Mouse (Mus musculus) neural tube, embryonic 11.5 days (tissue): ENCODE data around the gene Tdp2. TPM values are rescaled to one million over a fixed set of nuclear protein-coding genes. Genes with fewer than 3 reads are reported as not detected.

ENCODE experiments used
- ATAC-seq: fragments of 200-750 bp; cut with Nextera tagmentation; 2 replicates; pipeline ENCODE4 v1.8.0; 2017; ENCODE audit warnings: moderate number of reproducible peaks, mild to moderate bottlenecking, moderate TSS enrichment, moderate library complexity; ENCODE audit not compliant: insufficient read depth, low FRiP score, low TSS enrichment
- DNase-seq: peaks from one replicate; pipeline ENCODE4 v3.0.0-alpha.2; 2015; ENCODE audit warnings: low spot score
- H3K27ac ChIP-seq: fragments of 300-500 bp; sonication (generic); 2 replicates; pipeline ENCODE4 v1.5.1; 2014; ENCODE audit warnings: low read depth, mild to moderate bottlenecking, low read length
- H3K27me3 ChIP-seq: fragments of 300-500 bp; sonication (generic); 2 replicates; pipeline ENCODE4 v1.6.1; 2014; ENCODE audit warnings: mild to moderate bottlenecking, low read length, mixed read lengths; ENCODE audit not compliant: control insufficient read depth, insufficient read depth
- H3K36me3 ChIP-seq: fragments of 300-500 bp; sonication (generic); 2 replicates; pipeline ENCODE4 v1.6.1; 2014; ENCODE audit warnings: mild to moderate bottlenecking, low read length, moderate library complexity, mixed read lengths; ENCODE audit not compliant: control insufficient read depth, insufficient read depth
- H3K4me1 ChIP-seq: fragments of 300-500 bp; sonication (generic); 2 replicates; pipeline ENCODE4 v1.6.1; 2014; ENCODE audit warnings: low read length, mixed read lengths; ENCODE audit not compliant: control insufficient read depth, insufficient read depth
- H3K4me2 ChIP-seq: fragments of 300-500 bp; sonication (generic); 2 replicates; pipeline ENCODE4 v1.6.1; 2014; ENCODE audit warnings: low read depth, mild to moderate bottlenecking, moderate library complexity
- H3K4me3 ChIP-seq: fragments of 300-500 bp; sonication (generic); 2 replicates; pipeline ENCODE4 v1.5.1; 2014; ENCODE audit warnings: low read depth, low read length
- H3K9ac ChIP-seq: fragments of 300-500 bp; sonication (generic); 2 replicates; pipeline ENCODE4 v1.6.1; 2014; ENCODE audit warnings: mild to moderate bottlenecking, low read length
- H3K9me3 ChIP-seq: fragments of 300-500 bp; sonication (generic); 2 replicates; pipeline ENCODE4 v1.6.1; 2016; ENCODE audit warnings: low read length; ENCODE audit not compliant: control insufficient read depth
- WGBS: fragments of 180-500 bp; shearing (Covaris S2); extraction: QIAGEN DNeasy Blood & Tissue Kit; methylation state at CpG from one replicate; pipeline ENCODE4 v1.1.7; 2014; 5-methylcytosine and 5-hydroxymethylcytosine counted together
- polyA plus RNA-seq: library from polyadenylated mRNA; unstranded; fragments of >200 nt; fragmentation: Nextera tagmentation; extraction: Ambion mirVana; gene quantifications from 2 replicates; pipeline ENCODE4 v1.2.1, GENCODE M21; 2014

Tdp2 gene
- polyA plus RNA-seq: 62.8 and 66.7 TPM in 2 replicates

DNA sequence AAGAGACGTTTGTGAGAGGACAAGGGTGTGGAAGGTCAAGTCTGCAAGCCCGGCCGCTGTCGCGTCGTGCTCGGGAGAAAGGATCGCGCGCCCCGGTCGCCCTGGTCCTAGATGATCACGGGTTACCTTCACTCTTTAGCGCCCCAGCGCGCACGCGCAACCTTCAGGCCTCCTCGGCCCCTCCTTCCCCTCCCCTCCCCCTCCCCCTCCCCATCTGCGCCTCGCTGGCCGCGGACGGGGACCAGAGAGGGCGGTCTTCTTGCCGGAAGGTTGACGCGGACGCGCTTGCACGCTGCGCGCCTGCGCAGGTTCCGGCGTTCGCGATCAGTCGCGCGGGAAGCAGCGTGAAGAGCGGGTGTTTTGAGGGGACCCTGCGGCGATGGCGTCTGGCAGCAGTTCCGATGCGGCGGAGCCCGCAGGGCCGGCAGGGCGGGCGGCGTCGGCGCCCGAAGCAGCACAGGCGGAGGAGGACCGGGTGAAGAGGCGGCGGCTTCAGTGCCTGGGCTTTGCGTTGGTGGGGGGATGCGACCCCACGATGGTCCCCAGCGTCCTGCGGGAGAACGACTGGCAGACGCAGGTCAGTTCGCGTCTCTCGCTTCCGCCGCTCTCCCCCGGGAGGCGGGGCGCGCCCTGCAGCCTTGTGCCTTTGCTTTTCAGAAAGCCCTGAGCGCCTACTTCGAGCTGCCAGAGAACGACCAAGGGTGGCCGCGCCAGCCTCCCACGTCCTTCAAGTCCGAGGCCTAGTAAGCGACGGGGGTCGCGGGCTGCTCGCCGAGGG is at the start of gene Tdp2, which contains the start of gene Acot13:
Gene Tdp2, plus strand, starts transcription at position 327 of the 778 bp plus-strand sequence.
Gene Acot13, minus strand, starts transcription at position 188 of the 778 bp plus-strand sequence.
- no peaks in the 10 kb centered on the region for H3K36me3 ChIP-seq
- H3K9me3 ChIP-seq: no peaks in the 10 kb centered on the region
- DNase-seq (peak; percentile 99), ATAC-seq (peak; percentile 97)
- H3K27me3 ChIP-seq: no peaks in the 10 kb centered on the region
- peak within 1 kb of the TSS; percentile 89 for H3K27ac ChIP-seq
- H3K4me3 ChIP-seq: peak within 1 kb of the TSS; percentile 91
- peak within 1 kb of the TSS; percentile 93 for H3K9ac ChIP-seq
- peaks cover 8% of the 10 kb centered on the region; the same call in 1 of the 2 replicates for H3K4me1 ChIP-seq
- peak within 1 kb of the TSS; percentile 81 for H3K4me2 ChIP-seq
- under 1% methylated on average over 88 of the region's 90 CpGs for WGBS

DNA sequence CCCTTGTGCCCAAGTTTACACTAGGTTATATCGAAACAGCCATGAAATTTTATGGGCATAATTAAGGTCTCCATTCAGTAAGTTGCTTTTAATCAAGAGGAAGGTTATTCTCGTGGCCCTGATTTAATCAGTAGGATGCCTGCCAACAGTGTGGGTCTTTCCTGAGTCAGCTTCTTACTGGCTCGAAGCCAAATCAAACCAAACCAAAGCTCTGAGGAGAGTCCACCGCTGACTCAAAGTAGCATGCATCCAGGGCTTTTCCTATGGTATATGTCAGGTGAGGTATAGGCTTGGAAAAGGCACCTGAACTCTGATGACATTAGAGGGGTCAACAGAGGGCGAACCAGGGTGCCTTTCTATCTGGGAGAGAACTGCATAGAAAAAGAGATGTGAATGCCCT is 49.6 kb upstream of the Tdp2 start:
- Histone ChIP-seq H3K4me3 (no peak overlapping the region), H3K4me1 (no peaks in the 10 kb centered on the region), H3K27me3 (no peaks in the 10 kb centered on the region), H3K36me3 (no peaks in the 10 kb centered on the region), H3K27ac (no peak overlapping the region), H3K9ac (no peak overlapping the region), H3K9me3 (no peaks in the 10 kb centered on the region), H3K4me2 (no peak overlapping the region)
- ATAC-seq (no peak), DNase-seq (no peak)
- 77% methylated on average over 5 of the region's 5 CpGs for WGBS

DNA sequence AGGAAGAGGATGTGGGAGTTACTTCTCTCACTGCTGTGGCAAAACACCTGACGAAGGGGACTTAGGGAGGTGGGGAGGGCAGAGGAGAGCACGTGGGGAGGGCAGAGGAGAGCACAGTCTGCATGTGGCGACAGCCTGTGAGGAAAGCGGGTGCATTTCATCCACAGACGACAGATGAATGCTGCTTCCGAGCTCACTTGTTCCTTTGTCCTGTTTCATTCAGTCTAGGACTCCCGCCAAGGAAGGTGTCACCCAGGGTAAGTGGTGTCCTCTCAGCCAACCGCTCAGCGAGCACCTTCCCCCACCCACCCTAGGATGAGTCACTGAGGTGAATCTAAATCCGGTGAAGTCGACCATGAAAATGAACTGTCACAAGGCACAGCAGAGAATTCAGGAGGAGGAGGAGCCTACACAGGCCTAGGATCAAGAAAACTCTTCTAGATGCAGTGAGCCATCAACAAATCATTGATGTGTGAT is 45.4 kb upstream of the Tdp2 start:
- Histone ChIP-seq H3K27ac (no peak overlapping the region), H3K9ac (no peak overlapping the region), H3K4me3 (no peak overlapping the region), H3K4me1 (no peaks in the 10 kb centered on the region), H3K9me3 (no peaks in the 10 kb centered on the region), H3K27me3 (no peaks in the 10 kb centered on the region), H3K4me2 (no peak overlapping the region), H3K36me3 (no peaks in the 10 kb centered on the region)
- ATAC-seq: no peak
- 61% methylated on average over 11 of the region's 11 CpGs for WGBS
- no peak for DNase-seq

DNA sequence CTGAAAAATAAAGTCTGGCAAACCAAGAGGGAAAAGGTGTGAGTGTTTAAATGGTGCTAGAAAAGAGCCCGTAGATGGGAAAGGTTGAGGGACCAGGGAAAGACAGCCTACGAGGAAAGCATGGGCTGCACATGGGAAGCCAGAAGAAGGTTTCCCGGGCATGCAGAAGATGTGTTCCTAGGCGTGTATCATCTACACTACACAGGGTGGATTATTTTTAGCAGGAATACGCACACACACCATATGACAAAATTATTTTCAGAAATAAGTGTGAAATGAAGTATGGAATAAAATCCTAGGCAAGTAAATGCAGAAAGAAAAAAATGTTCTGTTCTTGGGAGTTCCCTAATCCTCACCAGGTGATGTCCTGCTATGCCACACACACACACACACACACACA is 44.0 kb upstream of the Tdp2 start:
- H3K9me3 ChIP-seq: no peaks in the 10 kb centered on the region
- no peaks in the 10 kb centered on the region for H3K4me1 ChIP-seq
- H3K27me3 ChIP-seq: no peaks in the 10 kb centered on the region
- no peak overlapping the region for H3K4me2 ChIP-seq
- 90% methylated on average over 5 of the region's 5 CpGs for WGBS
- no peak for ATAC-seq
- H3K4me3 ChIP-seq: no peak overlapping the region
- no peak for DNase-seq
- H3K36me3 ChIP-seq: no peaks in the 10 kb centered on the region
- no peak overlapping the region for H3K27ac ChIP-seq
- no peak overlapping the region for H3K9ac ChIP-seq

DNA sequence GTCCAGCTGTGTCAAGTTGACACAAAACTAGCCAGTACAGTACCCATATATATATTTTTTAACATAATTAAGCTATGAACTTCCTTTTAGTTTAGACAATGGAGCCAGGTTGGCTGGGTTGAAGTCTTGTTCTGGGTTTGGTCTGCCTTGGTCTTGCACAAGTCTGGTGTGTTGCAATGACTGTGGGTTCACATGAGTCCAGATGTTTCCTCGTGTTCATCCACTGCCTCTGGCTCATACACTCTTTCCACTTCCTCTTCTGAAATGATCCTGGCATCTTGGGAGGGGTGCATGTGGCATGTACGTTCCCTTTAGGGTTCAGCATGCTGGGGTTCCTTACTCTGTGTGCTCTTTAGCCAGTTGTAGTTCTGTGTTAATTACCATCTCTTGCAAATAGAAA is 40.1 kb upstream of the Tdp2 start:
- ATAC-seq (no peak), DNase-seq (no peak)
- 69% methylated on average over 2 of the region's 2 CpGs for WGBS
- H3K36me3 ChIP-seq: no peaks in the 10 kb centered on the region
- H3K4me3 ChIP-seq: no peak overlapping the region
- no peak overlapping the region for H3K27ac ChIP-seq
- H3K9me3 ChIP-seq: no peaks in the 10 kb centered on the region
- H3K27me3 ChIP-seq: no peaks in the 10 kb centered on the region
- H3K4me1 ChIP-seq: no peaks in the 10 kb centered on the region
- no peak overlapping the region for H3K9ac ChIP-seq
- H3K4me2 ChIP-seq: no peak overlapping the region

DNA sequence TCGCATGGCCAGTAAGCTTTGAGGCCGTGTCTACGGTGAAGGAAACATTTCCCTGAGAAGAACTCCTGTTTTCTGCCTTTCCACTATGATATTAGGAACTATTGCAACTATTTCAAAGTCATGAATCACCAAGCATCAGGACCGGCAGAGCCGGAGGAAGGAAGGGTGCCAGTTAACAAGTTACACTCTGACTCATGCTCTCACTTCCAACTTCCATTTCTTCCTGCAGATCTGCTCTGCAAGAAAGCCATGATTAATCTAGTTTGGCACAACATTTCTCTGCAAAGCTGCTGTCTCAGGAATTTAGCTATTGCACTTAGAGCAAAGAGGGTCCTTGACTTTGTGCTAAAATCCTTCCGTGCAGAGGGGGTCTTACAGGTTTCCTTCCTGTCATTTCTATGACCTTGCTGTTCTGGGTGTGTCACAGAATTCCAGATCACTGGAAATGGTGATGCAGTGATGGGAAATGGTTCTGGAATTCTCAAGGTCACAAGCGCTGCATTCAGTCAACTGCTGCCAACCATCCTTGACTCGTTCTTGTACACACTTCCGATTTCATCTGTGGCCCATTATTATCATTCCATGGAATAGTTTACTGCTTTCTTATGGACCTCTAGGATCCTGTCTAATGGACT is 39.0 kb upstream of the Tdp2 start:
- DNase-seq: no peak
- no peak for ATAC-seq
- WGBS: 91% methylated on average over 9 of the region's 9 CpGs

DNA sequence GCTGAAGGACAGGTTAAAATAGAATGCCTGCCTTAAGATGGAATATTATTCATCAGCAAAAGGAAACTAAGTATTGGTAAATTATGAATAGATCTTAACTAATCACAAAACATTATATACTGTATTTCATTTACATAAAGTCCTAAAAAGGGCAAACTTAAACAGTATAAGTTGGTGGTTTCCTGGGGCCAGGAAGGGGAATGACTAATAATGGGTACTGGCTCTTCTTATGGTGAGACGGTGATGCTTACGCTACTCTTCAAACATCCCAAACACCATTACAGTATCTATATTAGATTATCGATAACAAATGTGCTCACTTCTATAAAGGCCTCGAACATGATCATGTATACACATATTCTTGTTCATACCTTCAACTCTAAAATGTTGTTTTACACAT is 32.8 kb upstream of the Tdp2 start:
- WGBS: 97% methylated on average over 4 of the region's 4 CpGs
- H3K36me3 ChIP-seq: no peaks in the 10 kb centered on the region
- no peak overlapping the region for H3K9ac ChIP-seq

More for the DNA sequence above, 39.0 kb upstream of the Tdp2 start:
- Histone ChIP-seq H3K27ac (no peak overlapping the region), H3K4me3 (no peak overlapping the region), H3K4me2 (no peak overlapping the region), H3K9ac (no peak overlapping the region), H3K36me3 (no peaks in the 10 kb centered on the region), H3K27me3 (no peaks in the 10 kb centered on the region), H3K9me3 (no peaks in the 10 kb centered on the region), H3K4me1 (no peaks in the 10 kb centered on the region)

DNA sequence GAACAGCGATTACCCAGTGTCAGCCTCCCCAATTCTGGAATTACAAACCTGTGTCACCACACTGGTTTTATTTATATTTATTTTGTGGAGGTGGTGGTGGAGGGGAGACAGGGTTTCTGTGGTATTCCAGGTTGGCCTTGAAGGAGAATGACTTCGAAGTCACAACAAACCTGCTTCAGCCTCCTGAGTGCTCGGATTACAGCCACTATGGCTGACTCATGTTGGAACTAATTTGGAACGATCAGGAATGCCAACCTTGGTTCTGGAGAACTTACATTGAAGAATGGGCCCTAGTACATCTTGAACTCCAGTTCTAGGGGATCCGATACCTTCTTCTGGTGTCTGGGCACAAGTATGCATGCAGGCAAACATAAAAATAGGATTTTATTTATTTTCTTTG is 32.1 kb upstream of the Tdp2 start:
- Histone ChIP-seq H3K27me3 (no peaks in the 10 kb centered on the region), H3K4me3 (no peak overlapping the region), H3K9me3 (no peaks in the 10 kb centered on the region), H3K36me3 (no peaks in the 10 kb centered on the region), H3K9ac (no peak overlapping the region), H3K4me2 (peak overlapping the region; percentile 63; the same call in 1 of the 2 replicates), H3K27ac (no peak overlapping the region), H3K4me1 (peaks cover 5% of the 10 kb centered on the region; the same call in 1 of the 2 replicates)
- no peak for DNase-seq
- WGBS: 71% methylated on average over 5 of the region's 5 CpGs
- no peak for ATAC-seq

More for the DNA sequence above, 32.8 kb upstream of the Tdp2 start:
- H3K4me1 ChIP-seq: peaks cover 5% of the 10 kb centered on the region; the same call in 1 of the 2 replicates
- ATAC-seq (no peak), DNase-seq (no peak)
- no peaks in the 10 kb centered on the region for H3K9me3 ChIP-seq
- H3K27me3 ChIP-seq: no peaks in the 10 kb centered on the region
- H3K4me2 ChIP-seq: no peak overlapping the region
- no peak overlapping the region for H3K4me3 ChIP-seq
- H3K27ac ChIP-seq: no peak overlapping the region
